Mouse (Mus musculus): ENCODE results near the gene Impg2.

DNA sequence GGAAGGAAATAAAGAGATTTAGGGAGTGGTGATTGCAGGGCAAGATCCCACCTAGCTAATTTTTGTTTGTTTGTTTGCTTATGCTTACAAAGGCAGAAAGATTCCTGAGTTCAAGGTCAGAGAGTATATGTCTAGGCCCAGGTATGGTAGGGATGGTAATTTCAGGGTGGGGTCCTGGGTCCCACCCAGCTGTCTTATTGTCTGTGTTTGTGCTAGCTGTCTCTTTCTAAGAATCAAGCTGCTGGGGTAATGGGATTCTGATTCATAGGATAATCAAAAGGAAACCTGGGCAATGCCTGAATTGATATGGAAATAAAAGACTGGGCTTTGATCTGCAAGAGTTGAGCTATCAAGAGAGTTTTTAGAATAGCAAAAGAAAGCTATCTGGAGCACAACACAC lies 23.6 kb downstream of the Impg2 start:
- TF ChIP-seq GATA1 (IDR thresholded peaks at IDR 0.05; ENCODE audit: borderline replicate concordance, low read length) (no peak), CTCF (IDR thresholded peaks at IDR 0.05; ENCODE audit: low read depth, low read length) (no peak)
